Mouse (Mus musculus) hematopoietic stem cell, adult 5-6 weeks (primary cell): ENCODE measurements around the gene Olfr124. TPM values are rescaled to one million over a fixed set of nuclear protein-coding genes. Genes with fewer than 3 reads are reported as not detected.

Source experiments
- ATAC-seq, 2 experiments: fragments of 125-278 bp in 1 of 2; replicated peaks in 1 of 2; 2 replicates each; pipeline ENCODE4 v1.8.0; 2016 to 2017; ENCODE audit warnings: inconsistent platforms in 2 of 2, mild to moderate bottlenecking in 2 of 2, moderate number of reproducible peaks in 2 of 2, low read depth in 1 of 2, moderate TSS enrichment in 1 of 2; ENCODE audit not compliant: low FRiP score in 2 of 2, poor library complexity in 2 of 2, severe bottlenecking in 2 of 2, insufficient read depth in 1 of 2, low TSS enrichment in 1 of 2
- total RNA-seq: library from RNA; stranded (forward); fragments of 172-1452, 232-1000 nt; gene quantifications from 2 replicates; pipeline ENCODE4 v1.2.3, GENCODE M21; 2017

The Olfr124 gene
- total RNA-seq, result not detected in 2 replicates

- no peak for ATAC-seq
Measured at GRCm38 (mm10) chr17:37799588-37799987, at the start of gene Olfr124. Gene Olfr124, plus strand, starts transcription at chr17:37799888.

- no peak for ATAC-seq
Measured at GRCm38 (mm10) chr17:37768307-37768706, 31.4 kb upstream of the Olfr124 start, which contains the start of gene Olfr122. Gene Olfr122, plus strand, starts transcription at chr17:37768607.

- ATAC-seq, result no peak
Measured at GRCm38 (mm10) chr17:37793229-37793628, 6.5 kb upstream of the Olfr124 start, which contains the start of gene Olfr123. Gene Olfr123, plus strand, starts transcription at chr17:37793529.

GRCm38 (mm10) chr17:37832649-37833048 is 33.0 kb downstream of the Olfr124 start, which contains the start of gene Olfr125:
Gene Olfr125, plus strand, starts transcription at chr17:37832949.
- no peak for ATAC-seq

- no peak for ATAC-seq
Measured at GRCm38 (mm10) chr17:37847183-37847582, 47.5 kb downstream of the Olfr124 start, which contains the start of gene Olfr126. Gene Olfr126, plus strand, starts transcription at chr17:37847483.

Other genes with a start within 250 kb of the Olfr124 start
- gene Olfr112, start 230.4 kb upstream of the Olfr124 start, total RNA-seq, result not detected in 2 replicates
- not detected in 2 replicates for gene Olfr113, start 222.2 kb upstream of the Olfr124 start, total RNA-seq
- not detected in 2 replicates for gene Olfr114, start 207.1 kb upstream of the Olfr124 start, total RNA-seq
- gene Olfr115, start 172.8 kb upstream of the Olfr124 start, total RNA-seq, result not detected in 2 replicates
- not detected in 2 replicates for gene Olfr116, start 172.7 kb upstream of the Olfr124 start, total RNA-seq
- not detected in 2 replicates for gene Olfr117, start 136.1 kb upstream of the Olfr124 start, total RNA-seq
- gene Olfr118, start 132.9 kb upstream of the Olfr124 start, total RNA-seq, result not detected in 2 replicates
- not detected in 2 replicates for gene Olfr119, start 103.3 kb upstream of the Olfr124 start, total RNA-seq
- gene Olfr120, start 78.1 kb upstream of the Olfr124 start, total RNA-seq, result not detected in 2 replicates
- not detected in 2 replicates for gene Olfr121, start 51.0 kb upstream of the Olfr124 start, total RNA-seq
- not detected in 2 replicates for gene Olfr122, start 31.3 kb upstream of the Olfr124 start, total RNA-seq
- not detected in 2 replicates for gene Olfr123, start 6.4 kb upstream of the Olfr124 start, total RNA-seq
- not detected in 2 replicates for gene Olfr125, start 33.1 kb downstream of the Olfr124 start, total RNA-seq
- gene Olfr126, start 47.6 kb downstream of the Olfr124 start, total RNA-seq, result not detected in 2 replicates
- not detected in 2 replicates for gene Olfr127, start 100.5 kb downstream of the Olfr124 start, total RNA-seq
- gene Olfr128, start 120.7 kb downstream of the Olfr124 start, total RNA-seq, result not detected in 2 replicates
- gene Olfr761, start 153.2 kb downstream of the Olfr124 start, total RNA-seq, result not detected in 2 replicates